Mouse (Mus musculus) G1E (cell line): ENCODE data around the gene Usp4.

Experiments
- CTCF ChIP-seq: IDR thresholded peaks from 2 replicates; pipeline ENCODE4 v1.5.1; 2012; ENCODE audit warnings: low read depth, low read length, inconsistent platforms, mixed read lengths
- GATA1 ChIP-seq: IDR thresholded peaks from 2 replicates; pipeline ENCODE4 v1.6.1; 2012; ENCODE audit warnings: borderline replicate concordance, low read length, inconsistent platforms, mixed read lengths
- GATA2 ChIP-seq: IDR thresholded peaks from 2 replicates; pipeline ENCODE4 v1.6.1; 2012; ENCODE audit warnings: low read depth, low read length, inconsistent platforms, borderline replicate concordance
- POLR2AphosphoS5 ChIP-seq: IDR thresholded peaks from 2 replicates; pipeline ENCODE4 v1.6.1; 2012; ENCODE audit warnings: low read depth, low read length, inconsistent platforms; ENCODE audit not compliant: insufficient replicate concordance
- TAL1 ChIP-seq: conservative IDR thresholded peaks from 2 replicates; pipeline ENCODE4 v1.6.1; 2012; ENCODE audit warnings: low read depth, low read length, inconsistent platforms, mixed read lengths

- TF ChIP-seq CTCF (no peak), GATA1 (no peak), POLR2AphosphoS5 (no peak), TAL1 (no peak), GATA2 (no peak)
These were observed 41.1 kb upstream of the Usp4 start for GRCm38 (mm10) chr9:108306571-108306980.
